27 mouse cellular contexts compared by ENCODE assay signal in genomic region chr5:135620526-135620925, GRCm38 (mm10). TPM values are rescaled to one million over a fixed set of nuclear protein-coding genes. Genes with fewer than 3 reads are reported as not detected.
A peak's percentile ranks its signal among the peaks of the same experiment; 100 is the strongest.
DNase-seq lines count a peak whose midpoint lies in the region; ATAC-seq and TF ChIP-seq lines count a peak whose summit lies in the region.
"Had no signal": no experiment of that assay in that cellular context is flagged by ENCODE, and none has a peak within 500 bp of the region (broad histone marks: within the 10 kb centered on the region; RNA-seq: fewer than 3 reads in every experiment).

No protein-coding gene starts in this region.

- 83% methylated on average over 9 of the region's 9 CpGs for WGBS in lung, postnatal 0 days
- 90% methylated on average over 9 of the region's 9 CpGs for WGBS in midbrain, embryonic 11.5 days
- WGBS in midbrain, embryonic 15.5 days: 88% methylated on average over 9 of the region's 9 CpGs

- no peaks in the 10 kb centered on the region for H3K27me3 ChIP-seq in lung, postnatal 0 days (replicated peaks; ENCODE audit: insufficient read depth, low read length)
- H3K27me3 ChIP-seq in midbrain, embryonic 11.5 days (ENCODE audit: control insufficient read depth, insufficient read depth, low read length): no peaks in the 10 kb centered on the region
- no peaks in the 10 kb centered on the region for H3K27me3 ChIP-seq in midbrain, embryonic 15.5 days (replicated peaks)
- H3K27me3 ChIP-seq: Patski had no signal

- H3K27ac ChIP-seq in lung, postnatal 0 days (ENCODE audit: low read length): no peak overlapping the region
- no peak overlapping the region for H3K27ac ChIP-seq in midbrain, embryonic 11.5 days (ENCODE audit: low read depth, low read length)
- H3K27ac ChIP-seq in midbrain, embryonic 15.5 days: no peak overlapping the region

- peak; percentile 54 for TF ChIP-seq EP300 in lung, postnatal 0 days (IDR thresholded peaks at IDR 0.05)

- no peak overlapping the region for H3K4me2 ChIP-seq in lung, postnatal 0 days (replicated peaks; ENCODE audit: low read depth, low read length)
- no peak overlapping the region for H3K4me2 ChIP-seq in midbrain, embryonic 11.5 days
- H3K4me2 ChIP-seq in midbrain, embryonic 15.5 days: no peak overlapping the region

- DNase-seq in heart, adult 11 months: peak; percentile 73
- DNase-seq in heart, postnatal 4 days: no peak
- DNase-seq in lung, postnatal 0 days (ENCODE audit: low spot score): no peak
- no peak for DNase-seq in lung, postnatal 25 days (ENCODE audit: low spot score)
- DNase-seq in midbrain, embryonic 11.5 days (ENCODE audit: low spot score, missing footprints): peak; percentile 61
- DNase-seq: adrenal gland, adult 2 months; adrenal gland, adult 8-10 months; adrenal gland, postnatal 10 days; adrenal gland, postnatal 14 days; adrenal gland, postnatal 25 days; adrenal gland, postnatal 36 days; B cell, adult 2 months; cerebellum, adult 11 months; cerebellum, adult 11-12 months; cerebellum, adult 18-20 months had no signal

- no peaks in the 10 kb centered on the region for H3K4me1 ChIP-seq in lung, postnatal 0 days (ENCODE audit: insufficient read depth, low read depth, low read length)
- no peaks in the 10 kb centered on the region for H3K4me1 ChIP-seq in midbrain, embryonic 11.5 days (ENCODE audit: control insufficient read depth, insufficient read depth, low read length)
- H3K4me1 ChIP-seq in midbrain, embryonic 15.5 days: no peaks in the 10 kb centered on the region

- no peaks in the 10 kb centered on the region for H3K36me3 ChIP-seq in lung, postnatal 0 days (ENCODE audit: insufficient read depth, low read length)
- no peaks in the 10 kb centered on the region for H3K36me3 ChIP-seq in midbrain, embryonic 11.5 days (ENCODE audit: control insufficient read depth, insufficient read depth, low read length)
- no peaks in the 10 kb centered on the region for H3K36me3 ChIP-seq in midbrain, embryonic 15.5 days (replicated peaks)
- H3K36me3 ChIP-seq: G1E had no signal

- no peak for TF ChIP-seq CTCF in lung, postnatal 0 days (IDR thresholded peaks at IDR 0.05)

- no peaks in the 10 kb centered on the region for H3K9me3 ChIP-seq in lung, postnatal 0 days (ENCODE audit: low read length)
- H3K9me3 ChIP-seq in midbrain, embryonic 11.5 days (ENCODE audit: control insufficient read depth, low read length): no peaks in the 10 kb centered on the region
- no peaks in the 10 kb centered on the region for H3K9me3 ChIP-seq in midbrain, embryonic 15.5 days
- H3K9me3 ChIP-seq: G1E had no signal

- ATAC-seq in lung, postnatal 0 days: no peak
- no peak for ATAC-seq in midbrain, embryonic 11.5 days (ENCODE audit: low FRiP score)
- ATAC-seq in midbrain, embryonic 15.5 days (replicated peaks): no peak
- ATAC-seq: activated CD4-positive, CD25-positive, alpha-beta regulatory T cell, adult 4 months; CD4-positive, CD25-positive, alpha-beta regulatory T cell, adult 4 months; Patski had no signal

- H3K4me3 ChIP-seq in lung, postnatal 0 days (ENCODE audit: low read depth, low read length): no peak overlapping the region
- no peak overlapping the region for H3K4me3 ChIP-seq in midbrain, embryonic 11.5 days (ENCODE audit: low read depth, low read length)
- no peak overlapping the region for H3K4me3 ChIP-seq in midbrain, embryonic 15.5 days

- no peak overlapping the region for H3K9ac ChIP-seq in lung, postnatal 0 days (replicated peaks; ENCODE audit: low read depth)
- no peak overlapping the region for H3K9ac ChIP-seq in midbrain, embryonic 11.5 days (ENCODE audit: low read length)
- no peak overlapping the region for H3K9ac ChIP-seq in midbrain, embryonic 15.5 days

RNA-seq across cellular contexts. Expression of gene Rhbdd2, which starts 11.9 kb away (rescaled TPM):
- 10 to 100 TPM; 20.6 to 22.7 TPM for total RNA-seq in heart, postnatal 4 days (2021)
- polyA plus RNA-seq in lung, postnatal 0 days (2015; fragmentation: Nextera tagmentation; extraction: Ambion mirVana): 24.7 and 25.8 TPM in 2 replicates
- 55.5 and 58.5 TPM in 2 replicates for polyA plus RNA-seq in midbrain, embryonic 11.5 days (2014; fragmentation: Nextera tagmentation; extraction: Ambion mirVana)
- 85.2 and 89.9 TPM in 2 replicates for polyA plus RNA-seq in midbrain, embryonic 15.5 days (2015; fragmentation: Nextera tagmentation; extraction: Ambion mirVana)

RNA-seq across cellular contexts. Expression of gene Ccl24, which starts 47.7 kb away (rescaled TPM):
- under 1 TPM; 0.29 to 0.52 TPM for total RNA-seq in heart, postnatal 4 days (2021)
- 0.71 and 0.84 TPM in 2 replicates for polyA plus RNA-seq in lung, postnatal 0 days (2015; fragmentation: Nextera tagmentation; extraction: Ambion mirVana)
- polyA plus RNA-seq in midbrain, embryonic 11.5 days (2014; fragmentation: Nextera tagmentation; extraction: Ambion mirVana): 3.3 and 3.5 TPM in 2 replicates
- polyA plus RNA-seq in midbrain, embryonic 15.5 days (2015; fragmentation: Nextera tagmentation; extraction: Ambion mirVana): 1.2 and 2.8 TPM in 2 replicates
- total RNA-seq: CH12.LX, ES-E14, G1E, MEL had no signal
- polyA plus RNA-seq: activated CD4-positive, CD25-positive, alpha-beta regulatory T cell, adult 4 months; C2C12; CD4-positive, CD25-positive, alpha-beta regulatory T cell, adult 4 months; G1E; Patski had no signal

RNA-seq across cellular contexts. Expression of gene Por, which starts 49.3 kb away (rescaled TPM):
- total RNA-seq in heart, postnatal 4 days (2021): 10 to 100 TPM; 54.0 to 55.5 TPM
- 130 and 135 TPM in 2 replicates for polyA plus RNA-seq in lung, postnatal 0 days (2015; fragmentation: Nextera tagmentation; extraction: Ambion mirVana)
- polyA plus RNA-seq in midbrain, embryonic 11.5 days (2014; fragmentation: Nextera tagmentation; extraction: Ambion mirVana): 79.9 and 95.4 TPM in 2 replicates
- polyA plus RNA-seq in midbrain, embryonic 15.5 days (2015; fragmentation: Nextera tagmentation; extraction: Ambion mirVana): 117 and 126 TPM in 2 replicates

RNA-seq across cellular contexts. Expression of gene Ccl26, which starts 57.2 kb away (rescaled TPM):
- not detected for total RNA-seq in heart, postnatal 4 days (2021)
- polyA plus RNA-seq in lung, postnatal 0 days (2015; fragmentation: Nextera tagmentation; extraction: Ambion mirVana): not detected in 2 replicates
- not detected in 2 replicates for polyA plus RNA-seq in midbrain, embryonic 11.5 days (2014; fragmentation: Nextera tagmentation; extraction: Ambion mirVana)
- not detected in 2 replicates for polyA plus RNA-seq in midbrain, embryonic 15.5 days (2015; fragmentation: Nextera tagmentation; extraction: Ambion mirVana)
- total RNA-seq: adrenal gland, adult 18-20 months; adrenal gland, adult 2 months; adrenal gland, adult 8-10 months; adrenal gland, postnatal 10 days; adrenal gland, postnatal 14 days; adrenal gland, postnatal 25 days; adrenal gland, postnatal 36 days; adrenal gland, postnatal 4 days; CH12.LX; ES-E14; G1E; MEL had no signal
- polyA plus RNA-seq: activated CD4-positive, CD25-positive, alpha-beta regulatory T cell, adult 4 months; adrenal gland, adult 2 months; brain, embryonic 14.5 days; C2C12; CD4-positive, CD25-positive, alpha-beta regulatory T cell, adult 4 months; G1E; Patski had no signal

Comparison
In these comparisons a context has a peak if more than half of its experiments do, and no peak if none do; other contexts are left out.
1. DNase-seq: peak in heart, adult 11 months (single experiment) and midbrain, embryonic 11.5 days (single experiment); none in heart, postnatal 4 days (single experiment), lung, postnatal 0 days (single experiment) and lung, postnatal 25 days (single experiment).